Mouse (Mus musculus): Measurements from ENCODE around the gene Mael. TPM values are rescaled to one million over a fixed set of nuclear protein-coding genes. Genes with fewer than 3 reads are reported as not detected.

The Mael gene
- 0.04 and 0.08 TPM in 2 replicates for polyA plus RNA-seq (2012; rRNA removed)
- not detected in 2 replicates for polyA plus RNA-seq (2014; fragmentation: Nextera tagmentation; extraction: Ambion mirVana)

DNA sequence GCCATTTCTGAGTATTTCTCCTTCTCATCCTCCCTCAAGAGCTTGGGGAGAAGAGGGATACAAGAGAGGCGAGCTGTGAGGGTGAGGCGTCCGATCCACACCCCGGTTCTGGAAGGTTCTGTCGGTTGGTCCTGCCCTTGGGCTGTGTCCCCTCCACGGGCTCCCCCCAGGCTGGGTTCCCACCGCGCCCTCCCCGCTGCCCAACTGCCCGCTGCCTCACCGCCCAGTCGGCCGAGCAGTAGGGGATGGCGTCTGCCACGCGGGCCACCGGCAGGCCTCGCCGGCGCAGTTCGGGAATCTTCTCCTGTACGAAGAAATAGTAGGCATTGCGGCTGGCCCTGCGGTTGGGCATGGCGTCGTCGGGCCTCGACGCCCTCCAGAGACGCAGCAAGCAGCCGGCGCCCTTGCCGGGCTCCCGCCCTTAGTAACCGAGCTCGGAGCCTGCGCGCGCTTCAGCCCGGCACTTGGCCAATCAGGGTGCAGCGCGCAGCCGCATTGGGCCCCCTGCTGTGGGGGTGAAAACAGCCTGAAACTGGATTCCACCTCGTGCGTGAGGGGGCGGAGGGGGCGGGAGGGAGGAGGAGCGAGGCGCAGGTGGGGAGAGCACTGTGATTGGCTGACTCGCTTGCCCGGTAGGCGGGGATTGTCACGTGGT is at the start of gene Mael:
Mael (minus strand) TSS at position 433 of the 655 bp plus-strand sequence.
- no peak within 1 kb of the TSS for H3K4me3 ChIP-seq (replicated peaks; ENCODE audit: low read length)
- no peak within 1 kb of the TSS for H3K4me2 ChIP-seq (replicated peaks; ENCODE audit: low read depth, low read length, severe bottlenecking)
- no peaks in the 10 kb centered on the region for H3K4me1 ChIP-seq (ENCODE audit: control insufficient read depth, insufficient read depth, low read length)
- WGBS = 87% methylated on average over 53 of the region's 53 CpGs
- no peak for TF ChIP-seq POLR2A (IDR thresholded peaks at IDR 0.05; ENCODE audit: borderline replicate concordance, extremely low read depth, insufficient read depth, insufficient read length)
- no peak within 1 kb of the TSS for H3K27ac ChIP-seq (replicated peaks; ENCODE audit: low read depth, low read length)
- H3K9ac ChIP-seq (ENCODE audit: low read depth, low read length, severe bottlenecking) = no peak within 1 kb of the TSS
- H3K27me3 ChIP-seq (ENCODE audit: control insufficient read depth, insufficient read depth, low read length) = no peaks in the 10 kb centered on the region
- ATAC-seq (ENCODE audit: low FRiP score, low read depth) = no peak
- no peak for DNase-seq (ENCODE audit: low spot score)
- peaks cover 8% of the 10 kb centered on the region; the same call in 1 of the 2 replicates for H3K9me3 ChIP-seq (ENCODE audit: control insufficient read depth, low read length)
- H3K36me3 ChIP-seq (ENCODE audit: control insufficient read depth, insufficient read depth, low read length) = no peaks in the 10 kb centered on the region

DNA sequence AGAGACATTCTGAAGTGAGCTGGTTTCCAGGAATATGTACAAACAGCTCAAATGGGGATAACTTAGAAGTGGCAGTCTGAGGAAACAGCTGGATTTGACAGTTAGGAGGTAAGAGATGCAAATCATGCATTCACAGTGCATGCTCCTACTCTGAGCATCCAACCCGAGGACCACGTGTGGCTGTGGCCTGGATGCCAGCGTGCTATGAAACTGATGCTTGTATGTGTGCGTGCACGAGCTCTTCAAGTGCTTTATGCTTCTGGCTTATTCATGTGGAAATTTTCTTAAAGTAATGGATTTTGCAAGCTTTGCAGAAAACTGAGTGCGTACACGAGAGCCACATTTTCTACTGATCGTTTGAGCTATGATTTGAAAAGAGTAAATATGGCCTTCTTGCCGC is 47.7 kb upstream of the Mael start:
- H3K9me3 ChIP-seq (ENCODE audit: control insufficient read depth, low read length) = no peaks in the 10 kb centered on the region
- no peaks in the 10 kb centered on the region for H3K36me3 ChIP-seq (ENCODE audit: control insufficient read depth, insufficient read depth, low read length)
- no peak overlapping the region for H3K9ac ChIP-seq (ENCODE audit: low read depth, low read length, severe bottlenecking)
- no peak for ATAC-seq (ENCODE audit: low FRiP score, low read depth)
- 85% methylated on average over 9 of the region's 9 CpGs for WGBS
- peaks cover 9% of the 10 kb centered on the region for H3K4me1 ChIP-seq (ENCODE audit: control insufficient read depth, insufficient read depth, low read length)
- no peak overlapping the region for H3K4me3 ChIP-seq (replicated peaks; ENCODE audit: low read length)
- H3K27me3 ChIP-seq (ENCODE audit: control insufficient read depth, insufficient read depth, low read length) = no peaks in the 10 kb centered on the region
- TF ChIP-seq POLR2A (IDR thresholded peaks at IDR 0.05; ENCODE audit: borderline replicate concordance, extremely low read depth, insufficient read depth, insufficient read length) = no peak
- DNase-seq (ENCODE audit: low spot score) = no peak
- H3K4me2 ChIP-seq (replicated peaks; ENCODE audit: low read depth, low read length, severe bottlenecking) = no peak overlapping the region
- H3K27ac ChIP-seq (replicated peaks; ENCODE audit: low read depth, low read length) = no peak overlapping the region

DNA sequence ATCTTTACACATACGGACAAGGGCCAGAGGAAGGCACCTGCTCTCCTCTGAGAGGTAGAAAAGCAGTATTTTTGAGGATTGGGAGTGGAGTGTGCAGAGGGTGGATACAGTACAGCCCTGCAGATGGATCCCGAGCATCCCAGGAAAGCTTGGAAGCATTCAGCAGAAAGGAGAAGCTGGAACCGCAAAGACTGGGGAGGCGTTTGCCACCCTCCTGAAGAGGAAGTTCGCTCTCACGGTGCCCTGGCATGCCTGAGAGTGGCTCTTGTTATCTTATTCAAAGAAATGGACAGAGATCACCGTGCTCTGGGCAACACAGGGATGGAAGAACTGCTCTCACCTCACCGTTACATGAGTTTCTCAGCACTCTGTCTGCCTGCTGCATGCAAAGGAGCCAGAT is 45.8 kb upstream of the Mael start:
- 79% methylated on average over 8 of the region's 8 CpGs for WGBS

DNA sequence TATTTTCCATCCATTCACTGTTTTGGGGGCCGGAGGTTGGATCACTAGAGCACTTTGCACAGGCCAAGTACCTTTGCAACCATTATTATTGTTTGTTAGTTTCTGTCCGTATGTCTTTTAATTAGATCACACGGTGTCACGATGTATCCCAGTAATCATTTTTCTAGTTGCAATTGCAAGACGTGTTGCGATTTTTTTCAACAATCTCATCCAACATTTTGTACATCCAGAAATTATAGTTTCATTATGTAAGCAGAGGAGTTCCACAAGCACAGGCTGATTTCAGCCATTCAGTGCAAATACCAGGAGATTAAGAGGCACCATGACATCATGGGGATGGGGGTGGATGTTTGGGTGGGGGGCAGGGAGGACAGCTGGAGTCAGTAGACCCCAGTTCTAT is 44.9 kb upstream of the Mael start:
- WGBS = 93% methylated on average over 6 of the region's 6 CpGs
- no peak for ATAC-seq (ENCODE audit: low FRiP score, low read depth)

More for the DNA sequence above, 45.8 kb upstream of the Mael start:
- no peaks in the 10 kb centered on the region for H3K36me3 ChIP-seq (ENCODE audit: control insufficient read depth, insufficient read depth, low read length)
- DNase-seq (ENCODE audit: low spot score) (no peak), ATAC-seq (ENCODE audit: low FRiP score, low read depth) (no peak)
- peaks cover 22% of the 10 kb centered on the region for H3K4me1 ChIP-seq (ENCODE audit: control insufficient read depth, insufficient read depth, low read length)
- no peak overlapping the region for H3K27ac ChIP-seq (replicated peaks; ENCODE audit: low read depth, low read length)
- no peak overlapping the region for H3K4me2 ChIP-seq (replicated peaks; ENCODE audit: low read depth, low read length, severe bottlenecking)
- H3K27me3 ChIP-seq (ENCODE audit: control insufficient read depth, insufficient read depth, low read length) = no peaks in the 10 kb centered on the region
- H3K4me3 ChIP-seq (replicated peaks; ENCODE audit: low read length) = no peak overlapping the region
- H3K9ac ChIP-seq (ENCODE audit: low read depth, low read length, severe bottlenecking) = no peak overlapping the region
- H3K9me3 ChIP-seq (ENCODE audit: control insufficient read depth, low read length) = no peaks in the 10 kb centered on the region
- no peak for TF ChIP-seq POLR2A (IDR thresholded peaks at IDR 0.05; ENCODE audit: borderline replicate concordance, extremely low read depth, insufficient read depth, insufficient read length)

DNA sequence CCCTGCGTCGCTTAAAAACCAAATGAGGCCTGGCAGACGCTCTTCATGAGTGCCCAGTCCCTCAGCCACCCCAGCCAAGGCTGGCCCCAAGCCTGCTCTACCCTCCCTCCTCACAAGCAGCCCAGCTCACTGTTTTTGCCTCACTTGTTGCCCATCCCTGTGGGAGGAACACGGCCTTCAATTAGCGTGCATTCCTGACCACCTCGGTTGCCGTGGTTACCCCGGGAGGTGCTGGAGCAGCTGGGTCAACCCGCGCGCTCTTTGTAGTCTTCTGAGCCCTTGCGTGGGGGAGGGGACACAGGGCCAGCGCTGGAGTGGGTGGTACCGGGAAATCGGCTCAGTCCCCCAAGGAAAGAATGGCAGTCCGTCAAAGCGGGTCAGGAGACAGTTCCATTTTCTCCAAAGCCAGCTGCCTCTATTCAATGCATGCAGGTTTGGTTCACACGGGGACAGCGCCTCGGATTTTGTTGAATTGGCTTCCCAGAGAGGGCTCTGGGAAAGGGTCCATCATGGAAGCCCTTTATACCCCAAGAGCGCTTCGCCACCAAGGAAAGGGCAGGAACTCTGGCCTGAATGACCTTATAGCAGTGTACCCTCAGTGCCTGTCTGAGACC is 44.2 kb upstream of the Mael start:
- no peak for TF ChIP-seq POLR2A (IDR thresholded peaks at IDR 0.05; ENCODE audit: borderline replicate concordance, extremely low read depth, insufficient read depth, insufficient read length)
- peaks cover 22% of the 10 kb centered on the region for H3K4me1 ChIP-seq (ENCODE audit: control insufficient read depth, insufficient read depth, low read length)
- 0 out of 2 replicates have a peak overlapping the region, but pooled peaks have one; percentile 9 for H3K9ac ChIP-seq (ENCODE audit: low read depth, low read length, severe bottlenecking)
- H3K4me3 ChIP-seq (replicated peaks; ENCODE audit: low read length) = peak overlapping the region; percentile 21
- H3K27ac ChIP-seq (replicated peaks; ENCODE audit: low read depth, low read length) = no peak overlapping the region
- DNase-seq (ENCODE audit: low spot score) (peak; percentile 58), ATAC-seq (ENCODE audit: low FRiP score, low read depth) (peak; percentile 64; the same call in 1 of the 2 replicates)
- no peaks in the 10 kb centered on the region for H3K9me3 ChIP-seq (ENCODE audit: control insufficient read depth, low read length)
- no peaks in the 10 kb centered on the region for H3K36me3 ChIP-seq (ENCODE audit: control insufficient read depth, insufficient read depth, low read length)
- 6% methylated on average over 22 of the region's 22 CpGs for WGBS
- H3K4me2 ChIP-seq (replicated peaks; ENCODE audit: low read depth, low read length, severe bottlenecking) = peak overlapping the region; percentile 35
- H3K27me3 ChIP-seq (ENCODE audit: control insufficient read depth, insufficient read depth, low read length) = no peaks in the 10 kb centered on the region

More for the DNA sequence above, 44.9 kb upstream of the Mael start:
- Histone ChIP-seq H3K4me2 (replicated peaks; ENCODE audit: low read depth, low read length, severe bottlenecking) (no peak overlapping the region), H3K27ac (replicated peaks; ENCODE audit: low read depth, low read length) (no peak overlapping the region), H3K4me1 (ENCODE audit: control insufficient read depth, insufficient read depth, low read length) (peaks cover 22% of the 10 kb centered on the region), H3K9ac (ENCODE audit: low read depth, low read length, severe bottlenecking) (no peak overlapping the region), H3K9me3 (ENCODE audit: control insufficient read depth, low read length) (no peaks in the 10 kb centered on the region), H3K36me3 (ENCODE audit: control insufficient read depth, insufficient read depth, low read length) (no peaks in the 10 kb centered on the region), H3K4me3 (replicated peaks; ENCODE audit: low read length) (no peak overlapping the region), H3K27me3 (ENCODE audit: control insufficient read depth, insufficient read depth, low read length) (no peaks in the 10 kb centered on the region)
- no peak for TF ChIP-seq POLR2A (IDR thresholded peaks at IDR 0.05; ENCODE audit: borderline replicate concordance, extremely low read depth, insufficient read depth, insufficient read length)
- no peak for DNase-seq (ENCODE audit: low spot score)
